Mouse (Mus musculus): ENCODE measurements around the gene Trabd2b.

- TF ChIP-seq CTCF (IDR thresholded peaks at IDR 0.05 in 2 of 3, conservative IDR thresholded peaks at IDR 0.05 in 1 of 3; ENCODE audit: control insufficient read depth in 1 of 3, insufficient read depth in 1 of 3, low read depth in 2 of 3, low read length in 3 of 3, poor library complexity in 1 of 3, severe bottlenecking in 1 of 3): no peak
- TF ChIP-seq NELFE (IDR thresholded peaks at IDR 0.05; ENCODE audit: low read depth, low read length): no peak
Measured at GRCm38 (mm10) chr4:114605670-114606069, 199.1 kb downstream of the Trabd2b start.
